Mouse (Mus musculus) testis, postnatal 14 days (tissue): ENCODE results near the gene Hoxb3.
A peak's percentile ranks its signal among the peaks of the same experiment; 100 is the strongest.

Experiments used
- DNase-seq: peaks from one replicate; pipeline ENCODE4 v3.0.0; 2021; ENCODE audit warnings: low spot score

Hoxb3 gene

DNA sequence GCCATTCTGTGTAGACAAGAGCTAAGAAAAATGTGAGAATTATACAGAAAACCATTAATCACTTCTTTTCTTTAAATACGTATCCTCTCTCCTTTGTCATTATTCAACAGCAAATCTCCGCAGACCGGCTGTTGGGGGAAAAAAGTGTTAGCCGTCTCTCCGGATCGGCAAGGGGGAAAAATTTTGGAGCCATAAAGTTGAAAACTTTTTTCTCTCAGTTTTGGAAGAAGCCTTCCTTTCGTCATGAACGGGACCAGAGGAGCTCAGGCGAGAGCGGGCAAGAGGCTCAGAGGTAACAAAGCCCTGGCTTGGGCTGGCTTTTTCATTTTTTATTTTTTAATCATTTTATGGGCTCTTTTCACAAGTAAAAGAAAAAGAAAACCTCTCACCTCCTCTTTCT lies at the start of gene Hoxb3:
Hoxb3 (plus strand) TSS at position 173 of the 400 bp plus-strand sequence.
- DNase-seq = no peak

- no peak for DNase-seq
Measured at GRCm38 (mm10) chr11:96274428-96274827, 48.7 kb upstream of the Hoxb3 start.

DNA sequence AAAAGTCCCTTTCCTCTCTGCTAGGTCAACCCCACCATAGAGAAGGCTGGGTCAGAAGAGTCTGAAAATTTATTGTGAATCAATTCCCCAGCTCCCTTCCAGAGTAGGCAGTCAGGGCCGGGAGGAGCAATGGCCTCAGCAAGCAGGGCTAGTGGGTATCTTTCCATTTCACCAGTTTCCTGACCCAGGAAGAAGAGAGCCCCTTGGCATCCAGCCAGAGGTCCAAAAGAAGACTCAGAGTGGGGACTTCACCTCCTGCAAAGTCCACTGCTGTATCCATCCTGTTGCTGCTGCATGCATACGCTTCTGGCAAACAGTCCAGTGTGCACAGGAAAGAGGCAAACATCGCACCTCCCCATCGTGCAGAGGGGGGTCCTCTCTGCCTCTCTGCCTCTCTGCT lies 47.2 kb upstream of the Hoxb3 start:
- no peak for DNase-seq

GRCm38 (mm10) chr11:96277151-96278044 lies 45.7 kb upstream of the Hoxb3 start:
- DNase-seq = no peak

GRCm38 (mm10) chr11:96278324-96278723 lies 44.8 kb upstream of the Hoxb3 start:
- no peak for DNase-seq

DNA sequence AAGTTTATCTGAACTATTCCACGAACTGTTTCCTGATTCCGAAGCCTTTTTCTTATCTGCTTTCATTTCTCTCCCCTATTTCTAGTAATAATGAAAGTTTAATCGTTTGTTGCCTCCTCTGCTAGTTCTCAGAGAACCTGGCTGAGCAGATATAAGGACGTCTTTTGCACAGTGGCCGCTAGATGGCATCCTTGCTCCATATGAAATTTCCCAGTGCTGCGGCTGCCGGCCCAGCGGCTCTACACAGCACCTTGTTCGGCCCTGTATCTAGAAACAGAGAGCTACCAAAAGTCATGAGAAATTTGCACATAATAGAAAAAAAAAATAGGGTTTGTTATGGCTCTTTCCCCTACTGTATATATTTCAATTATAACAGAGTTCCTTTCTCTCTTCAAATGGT lies 44.4 kb upstream of the Hoxb3 start:
- peak; percentile 75 for DNase-seq

DNA sequence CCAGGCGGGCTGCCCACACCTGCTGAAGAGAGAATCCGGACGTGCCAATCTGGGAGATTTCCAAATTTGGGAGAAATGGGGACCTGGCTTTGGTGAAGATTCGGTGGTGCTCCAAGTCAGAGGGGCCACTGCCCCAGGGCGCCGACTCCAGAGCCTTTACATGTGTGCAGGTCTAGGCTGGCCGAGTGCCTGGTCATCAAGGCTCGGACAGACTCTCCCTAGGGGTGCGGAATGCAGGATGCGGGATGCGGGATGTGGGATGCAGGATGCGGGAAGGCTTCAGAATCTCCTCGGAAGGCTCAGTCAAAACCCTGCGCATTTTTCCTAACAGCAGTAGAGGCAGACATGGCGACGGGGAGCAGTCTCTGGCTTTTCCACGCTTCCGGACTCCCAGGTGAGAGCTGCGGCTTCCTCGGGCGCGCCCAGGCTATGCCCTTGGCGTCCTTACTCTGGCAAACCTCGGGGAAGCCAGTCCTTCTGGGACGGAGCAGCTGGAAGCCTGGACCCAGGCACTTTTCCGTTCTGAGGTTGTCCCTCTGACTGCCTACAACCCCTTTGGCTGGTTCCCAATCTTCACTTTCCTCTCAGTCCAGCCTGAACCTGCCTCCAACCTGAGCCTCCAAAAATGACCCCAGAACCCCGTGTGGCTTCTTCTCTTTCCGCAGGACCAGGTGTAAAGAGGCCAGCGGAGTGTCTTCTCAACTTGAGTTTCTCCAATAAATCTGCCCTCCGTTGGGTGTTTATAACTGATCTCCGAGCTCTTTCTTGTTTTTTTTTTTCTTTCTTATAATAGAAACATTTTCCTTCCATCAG lies 43.5 kb upstream of the Hoxb3 start:
- DNase-seq = no peak

GRCm38 (mm10) chr11:96280399-96281378 lies 42.4 kb upstream of the Hoxb3 start:
- no peak for DNase-seq

- DNase-seq = no peak
Measured at GRCm38 (mm10) chr11:96281396-96281795, 41.7 kb upstream of the Hoxb3 start.

DNA sequence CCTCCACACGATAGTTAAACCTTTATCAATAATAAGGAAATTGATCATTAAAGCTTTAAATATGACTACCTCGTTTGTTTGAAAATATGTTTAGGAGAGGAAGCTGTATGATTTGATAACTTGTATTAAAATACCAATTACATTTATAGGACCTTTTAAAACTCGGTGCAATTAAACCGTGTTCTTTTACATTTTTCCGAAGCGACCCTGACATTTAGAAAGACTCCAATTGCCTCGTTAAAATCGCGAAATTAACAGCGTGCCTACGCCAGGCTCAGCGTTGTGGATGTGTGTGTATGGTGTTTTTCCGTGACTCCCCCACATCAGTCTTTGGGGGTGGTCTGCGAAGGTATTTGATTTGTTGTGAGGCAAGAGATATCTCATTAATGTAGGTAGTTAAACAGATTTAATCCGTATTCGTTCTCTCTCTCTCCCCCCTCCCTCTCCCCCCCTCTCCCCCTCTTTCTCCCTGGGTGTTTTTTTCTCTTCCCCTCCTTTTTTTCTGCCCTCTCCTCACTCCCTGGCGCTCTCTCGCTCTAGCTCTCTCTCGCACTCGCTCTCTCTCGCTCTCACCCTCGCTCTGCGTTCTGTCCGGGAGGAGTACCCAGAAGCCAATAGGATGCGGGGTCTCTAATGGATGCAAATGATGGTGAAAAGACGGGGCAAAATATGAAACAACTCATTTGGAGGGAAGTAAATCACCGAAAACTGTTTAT lies 41.1 kb upstream of the Hoxb3 start, which contains the start of gene Hoxb8:
Hoxb8 (plus strand) TSS at position 51 of the 716 bp plus-strand sequence.
- no peak for DNase-seq

- DNase-seq = no peak
Measured at GRCm38 (mm10) chr11:96282795-96283430, 40.2 kb upstream of the Hoxb3 start.

- no peak for DNase-seq
Measured at GRCm38 (mm10) chr11:96284041-96284749, 38.9 kb upstream of the Hoxb3 start.

- peak; percentile 50 for DNase-seq
Measured at GRCm38 (mm10) chr11:96284774-96285734, 38.1 kb upstream of the Hoxb3 start.

DNA sequence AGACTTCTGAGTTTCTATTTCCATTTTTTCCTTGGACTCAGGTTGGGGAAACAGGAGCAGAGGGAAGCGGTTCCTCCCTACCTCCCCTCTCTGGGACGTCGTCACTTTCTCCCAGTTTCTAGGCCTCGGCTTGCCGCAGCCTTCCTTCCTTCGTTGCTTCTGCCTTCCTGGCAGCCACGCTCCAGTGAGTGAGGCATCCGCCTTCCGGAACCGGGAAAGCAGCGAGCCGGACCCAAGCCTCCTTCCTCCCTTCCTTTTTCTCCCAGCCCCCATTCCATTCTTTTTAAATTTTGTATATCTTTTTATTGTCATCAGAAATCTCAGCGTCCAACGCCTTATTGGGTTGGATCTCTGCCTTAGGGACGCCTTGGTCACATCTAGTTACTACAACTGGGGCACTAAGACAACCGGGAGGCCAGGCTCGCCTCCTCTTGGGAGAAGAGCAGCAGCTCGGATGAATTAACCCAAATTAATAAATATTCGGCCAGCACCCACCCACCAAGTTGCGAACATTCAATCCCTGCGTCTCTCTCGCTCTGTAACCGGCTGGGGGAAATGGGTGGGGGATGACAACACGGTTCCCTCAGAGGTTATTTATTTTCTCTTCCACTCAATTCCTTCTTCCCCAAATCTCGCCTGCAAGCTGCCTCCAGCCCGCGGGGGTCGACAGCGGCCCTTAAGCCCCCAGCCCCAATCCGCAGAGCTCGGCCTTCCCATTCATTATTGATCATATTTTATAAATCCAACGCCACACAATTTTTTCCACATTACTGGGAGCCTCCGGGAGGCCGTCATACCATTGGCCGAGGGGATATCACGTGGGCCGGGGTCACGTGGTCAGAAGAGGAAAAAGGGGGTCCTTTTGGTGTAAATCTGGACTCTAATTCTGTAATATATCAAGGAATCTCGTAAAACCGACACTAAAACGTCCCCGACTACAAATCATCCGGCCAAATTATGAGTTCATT lies 37.1 kb upstream of the Hoxb3 start, which contains the start of gene Hoxb7:
Hoxb7 (plus strand) TSS at position 853 of the 968 bp plus-strand sequence.
- DNase-seq = no peak

GRCm38 (mm10) chr11:96286739-96287385 lies 36.3 kb upstream of the Hoxb3 start:
- no peak for DNase-seq

GRCm38 (mm10) chr11:96287411-96287810 lies 35.7 kb upstream of the Hoxb3 start:
- DNase-seq = no peak
